Mouse (Mus musculus) liver, adult 2 months (tissue): ENCODE results near the gene Gigyf1.

ENCODE experiments used
- CTCF ChIP-seq: fragments of 200-500 bp; IDR thresholded peaks from 2 replicates; pipeline ENCODE4 v1.5.1; 2011; ENCODE audit warnings: low read depth, low read length, control low read depth
- POLR2A ChIP-seq: fragments of 200-500 bp; IDR thresholded peaks from 2 replicates; pipeline ENCODE4 v1.6.1; 2011; ENCODE audit warnings: low read length, control low read depth; ENCODE audit not compliant: insufficient read depth; ENCODE audit errors: extremely low read depth

DNA sequence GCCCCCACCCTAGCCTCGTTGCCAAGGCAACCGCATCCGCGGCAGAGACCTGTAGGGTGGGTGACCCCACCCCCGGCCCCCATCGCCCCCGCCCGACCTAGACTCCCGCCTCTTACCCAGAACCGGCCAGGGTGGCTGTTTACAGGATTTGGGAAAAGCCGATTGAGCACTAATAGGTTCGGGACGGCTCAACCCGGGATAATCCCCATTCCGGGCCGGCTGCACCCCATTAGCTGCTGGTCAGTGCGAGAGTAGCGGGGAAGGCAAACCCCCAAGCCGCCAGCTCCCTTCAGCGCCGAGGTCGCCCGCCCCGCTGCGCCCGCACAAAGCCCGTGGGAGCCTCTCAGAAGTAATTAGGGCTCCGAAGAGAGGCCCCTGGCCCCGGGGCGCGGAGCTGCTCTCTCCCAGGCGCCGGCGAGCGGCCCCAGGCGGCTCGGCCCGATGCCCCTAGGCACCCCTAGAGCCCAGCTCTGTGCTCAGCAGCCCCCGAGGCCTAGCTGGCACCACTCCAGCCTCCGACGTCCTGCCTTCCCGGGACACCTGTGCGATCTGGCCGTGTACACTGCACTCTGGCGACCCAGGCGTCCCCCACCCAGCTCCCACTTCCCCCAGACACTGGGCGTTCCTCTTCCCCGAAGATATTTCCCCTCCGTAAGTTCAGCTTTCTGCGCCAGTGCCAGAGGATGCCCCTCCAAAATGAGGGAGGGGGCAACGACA lies 13.2 kb downstream of the Gigyf1 start:
- TF ChIP-seq CTCF (no peak), POLR2A (no peak)
